Mouse (Mus musculus) cerebellum, adult 11-12 months (tissue): ENCODE results near the gene Tdpoz4.
"Not testable (repeated sequence)": the region's sequence is repeated elsewhere in the genome, so short reads cannot be mapped to it uniquely, and the experiment has no call there.

Experiments
- DNase-seq: peaks from one replicate; pipeline ENCODE4 v3.0.0; 2022

The Tdpoz4 gene

GRCm38 (mm10) chr3:93796098-93796497 is at the start of gene Tdpoz4:
Tdpoz4 (plus strand) TSS chr3:93796398.
- DNase-seq, result not testable (repeated sequence)

DNA sequence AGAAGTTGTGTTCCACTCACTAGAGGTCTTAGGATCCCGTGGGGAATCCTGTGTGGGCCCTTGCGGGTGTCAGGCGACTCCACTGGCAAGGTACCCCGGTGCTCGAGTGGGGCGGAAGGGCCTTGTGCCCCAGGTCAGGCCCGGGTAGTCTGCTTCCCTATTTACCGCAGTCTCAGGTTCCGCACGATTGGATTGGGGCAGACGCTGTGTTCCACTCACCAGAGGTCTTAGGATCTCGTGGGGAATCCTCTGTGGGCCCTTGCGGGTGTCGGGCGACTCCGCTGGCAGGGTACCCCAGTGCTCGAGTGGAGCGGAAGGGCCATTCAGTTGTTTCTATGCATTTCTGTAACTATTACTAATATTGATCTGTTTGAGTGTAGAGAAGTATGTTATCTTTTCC is 42.2 kb upstream of the Tdpoz4 start:
- not testable (repeated sequence) for DNase-seq

DNA sequence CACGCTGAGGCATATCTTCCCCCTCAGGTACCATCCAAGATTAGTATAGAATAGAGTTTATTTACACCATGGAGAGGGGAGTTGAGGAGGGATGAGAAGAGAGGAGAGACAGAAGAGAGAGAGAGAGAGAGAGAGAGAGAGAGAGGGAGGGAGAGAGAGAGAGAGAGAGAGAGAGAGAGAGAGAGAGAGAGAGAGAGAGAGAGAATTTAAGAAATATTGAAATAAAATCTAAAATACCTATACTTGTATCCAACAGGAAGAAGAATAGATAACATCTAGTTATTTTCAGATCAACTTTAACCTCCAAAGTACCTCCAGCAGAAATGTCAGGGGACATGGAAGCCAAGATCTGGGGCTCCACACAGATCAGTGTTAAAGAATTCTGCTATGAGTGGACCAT is 23.5 kb upstream of the Tdpoz4 start, which contains the start of gene Gm5773:
TSS of gene Gm5773 (plus strand) at position 301 of the 400 bp plus-strand sequence.
- DNase-seq, result not testable (repeated sequence)

- DNase-seq, result not testable (repeated sequence)
Measured at GRCm38 (mm10) chr3:93813341-93813740, 17.1 kb downstream of the Tdpoz4 start.

- DNase-seq, result not testable (repeated sequence)
Measured at GRCm38 (mm10) chr3:93825720-93826119, 29.5 kb downstream of the Tdpoz4 start, which contains the start of gene Tdpoz3. Tdpoz3 (plus strand) TSS chr3:93826020.
